Mouse (Mus musculus): ENCODE measurements around the gene Fads3. TPM values are rescaled to one million over a fixed set of nuclear protein-coding genes. Genes with fewer than 3 reads are reported as not detected.

The Fads3 gene
- total RNA-seq, 2 experiments from 2014 or later = 0.76 to 1.8 TPM

DNA sequence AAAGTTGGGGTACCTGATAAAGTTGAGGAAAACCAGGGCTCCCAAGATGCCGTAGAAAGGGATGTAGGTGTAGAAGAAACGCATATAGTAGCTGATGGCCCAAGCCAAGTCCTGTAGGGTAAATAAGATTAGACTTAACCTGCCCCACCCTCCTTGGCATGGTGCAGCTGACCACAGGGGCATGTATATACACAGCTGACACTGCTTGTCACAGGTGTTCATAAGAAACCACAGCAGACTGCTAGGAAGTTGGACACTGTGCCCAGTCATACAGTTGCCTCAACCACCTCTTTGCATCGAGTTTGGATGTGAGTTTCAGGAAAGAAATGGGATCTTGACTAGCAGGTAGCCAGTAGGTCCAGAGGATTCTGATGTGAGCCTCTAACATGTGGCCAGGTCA lies 25.1 kb downstream of the Fads3 start:
- no peak for ATAC-seq (ENCODE audit: poor library complexity, severe bottlenecking)

DNA sequence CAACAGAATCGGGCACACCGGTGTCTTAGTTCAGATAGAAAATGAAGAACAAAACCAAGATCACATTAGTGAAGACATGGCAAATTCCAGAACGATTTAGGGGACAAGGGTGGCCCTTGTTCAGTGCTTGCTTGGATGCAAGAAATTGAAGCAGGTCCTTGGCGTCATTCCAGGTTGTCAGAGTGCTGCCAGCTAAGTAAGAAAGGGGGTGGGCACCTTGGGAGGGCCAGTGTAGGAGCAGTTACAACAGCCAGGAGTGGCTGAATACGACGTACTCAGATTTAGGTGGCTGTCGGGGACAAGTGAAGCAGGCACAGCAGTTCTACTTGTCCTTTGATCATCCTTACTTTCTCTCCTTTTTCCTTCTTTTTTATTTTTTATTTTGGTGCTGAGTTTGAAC lies 26.3 kb downstream of the Fads3 start:
- no peak for ATAC-seq (ENCODE audit: poor library complexity, severe bottlenecking)

DNA sequence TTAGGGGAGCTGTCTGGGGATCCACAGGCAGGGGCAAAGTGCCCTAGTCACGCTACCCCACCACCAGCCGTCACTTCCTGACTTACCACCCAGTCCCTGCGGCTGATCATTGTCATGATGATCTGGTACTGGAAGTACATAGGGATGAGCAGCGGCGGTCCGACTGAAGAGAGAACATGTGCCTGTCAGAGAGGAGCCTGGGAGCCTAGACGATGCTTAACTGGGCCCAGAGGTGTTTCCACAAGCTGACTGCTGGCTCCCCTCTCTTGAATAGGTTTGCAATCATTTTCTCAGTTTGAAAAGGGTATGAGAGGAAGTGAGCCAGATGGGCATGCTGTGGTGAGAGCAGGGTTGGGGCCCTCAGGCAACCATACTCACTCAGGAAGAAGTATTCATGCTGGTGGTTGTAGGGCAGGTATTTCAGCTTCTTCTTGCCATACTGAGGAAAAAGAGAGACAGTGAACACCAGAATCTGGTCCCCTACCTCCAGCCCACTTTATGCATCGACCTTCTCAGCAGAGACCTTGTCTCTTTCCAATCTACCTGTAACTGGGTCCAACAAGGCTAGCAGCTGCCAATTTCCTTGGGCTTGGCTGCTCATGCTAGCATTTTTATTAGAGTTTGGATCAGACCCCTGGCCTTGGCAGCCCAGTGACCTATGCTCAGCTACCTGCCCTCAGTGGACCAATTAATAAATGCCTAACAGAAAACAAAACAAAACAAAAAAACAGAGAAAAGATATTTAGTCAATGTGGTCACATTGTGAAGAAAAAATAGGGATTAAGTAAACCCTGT lies 29.0 kb downstream of the Fads3 start:
- peak; percentile 38; the same call in 1 of the 2 replicates for ATAC-seq (ENCODE audit: poor library complexity, severe bottlenecking)

- ATAC-seq (ENCODE audit: poor library complexity, severe bottlenecking) = no peak
Observed at GRCm38 (mm10) chr19:10071166-10071565, 29.8 kb downstream of the Fads3 start.

DNA sequence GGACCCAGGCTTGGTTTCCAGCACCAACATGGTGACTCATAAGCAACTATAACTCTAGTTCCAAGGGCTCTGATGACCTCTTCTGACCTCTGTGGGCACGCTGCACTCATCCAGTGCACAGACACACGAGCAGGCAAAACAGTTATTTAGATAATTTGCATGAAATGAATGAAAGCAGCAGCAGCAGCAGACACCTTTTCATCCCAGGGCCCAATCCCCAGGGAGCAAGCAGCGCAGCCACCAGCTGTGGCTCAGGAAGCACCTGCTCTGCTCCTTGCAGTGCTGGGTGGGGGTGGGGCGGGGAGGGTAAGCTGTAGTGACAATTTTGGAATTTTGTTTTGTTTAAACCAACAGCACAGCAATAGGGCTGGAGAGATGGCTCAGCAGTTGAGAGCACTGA lies 30.5 kb downstream of the Fads3 start:
- no peak for ATAC-seq (ENCODE audit: poor library complexity, severe bottlenecking)

GRCm38 (mm10) chr19:10073145-10073544 lies 31.8 kb downstream of the Fads3 start:
- no peak for ATAC-seq (ENCODE audit: poor library complexity, severe bottlenecking)

GRCm38 (mm10) chr19:10078392-10078791 lies 37.0 kb downstream of the Fads3 start:
- ATAC-seq (ENCODE audit: poor library complexity, severe bottlenecking) = no peak

- ATAC-seq (ENCODE audit: poor library complexity, severe bottlenecking) = no peak
Observed at GRCm38 (mm10) chr19:10080384-10080783, 39.0 kb downstream of the Fads3 start.

- ATAC-seq (ENCODE audit: poor library complexity, severe bottlenecking) = no peak
Observed at GRCm38 (mm10) chr19:10082105-10082504, 40.7 kb downstream of the Fads3 start.

DNA sequence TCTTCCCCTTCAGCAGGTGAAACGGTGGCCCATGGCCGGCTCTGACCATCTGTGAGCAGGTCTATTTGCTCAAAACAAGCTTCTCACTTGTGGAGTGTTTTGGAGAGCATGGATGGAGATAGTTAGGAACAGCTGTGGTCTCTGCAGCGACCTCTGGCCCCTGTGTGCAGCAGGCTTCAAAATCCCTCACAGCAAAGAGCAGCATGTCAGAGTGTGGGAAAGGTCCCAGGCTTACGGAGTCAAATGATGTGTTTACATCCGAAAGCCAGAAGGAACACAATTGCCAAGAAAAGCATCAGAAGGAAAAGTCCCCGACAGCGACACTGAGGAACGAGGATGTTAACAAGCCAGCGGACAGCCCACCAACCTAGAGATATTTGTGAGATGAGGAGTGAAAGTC lies 44.1 kb downstream of the Fads3 start:
- ATAC-seq (ENCODE audit: poor library complexity, severe bottlenecking) = no peak

- ATAC-seq (ENCODE audit: poor library complexity, severe bottlenecking) = no peak
Observed at GRCm38 (mm10) chr19:10086976-10087375, 45.6 kb downstream of the Fads3 start.

- no peak for ATAC-seq (ENCODE audit: poor library complexity, severe bottlenecking)
Observed at GRCm38 (mm10) chr19:10093829-10094228, 52.5 kb downstream of the Fads3 start.

GRCm38 (mm10) chr19:10094695-10095094 lies 53.3 kb downstream of the Fads3 start:
- ATAC-seq (ENCODE audit: poor library complexity, severe bottlenecking) = no peak

GRCm38 (mm10) chr19:10096371-10096876 lies 55.1 kb downstream of the Fads3 start:
- no peak for ATAC-seq (ENCODE audit: poor library complexity, severe bottlenecking)

DNA sequence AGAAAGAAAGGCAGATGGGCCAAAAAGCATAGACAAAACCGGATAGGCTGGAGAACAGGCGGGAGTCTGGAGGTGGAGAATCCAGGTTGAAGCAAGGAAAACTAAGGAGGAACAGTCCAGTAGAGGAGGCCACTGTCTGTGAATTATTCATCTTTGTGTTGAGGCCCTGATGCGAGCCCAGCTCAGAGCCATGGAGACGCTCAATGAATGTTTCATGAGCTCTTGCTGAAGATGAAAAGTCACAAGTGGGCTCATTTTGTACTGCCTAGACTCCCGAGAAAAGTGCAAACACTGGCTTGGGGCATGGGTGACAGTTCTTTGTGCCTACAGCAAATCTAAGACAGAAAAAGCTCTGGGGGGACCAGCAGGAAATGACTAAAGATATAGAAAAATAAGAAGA lies 56.5 kb downstream of the Fads3 start:
- ATAC-seq (ENCODE audit: poor library complexity, severe bottlenecking) = no peak

DNA sequence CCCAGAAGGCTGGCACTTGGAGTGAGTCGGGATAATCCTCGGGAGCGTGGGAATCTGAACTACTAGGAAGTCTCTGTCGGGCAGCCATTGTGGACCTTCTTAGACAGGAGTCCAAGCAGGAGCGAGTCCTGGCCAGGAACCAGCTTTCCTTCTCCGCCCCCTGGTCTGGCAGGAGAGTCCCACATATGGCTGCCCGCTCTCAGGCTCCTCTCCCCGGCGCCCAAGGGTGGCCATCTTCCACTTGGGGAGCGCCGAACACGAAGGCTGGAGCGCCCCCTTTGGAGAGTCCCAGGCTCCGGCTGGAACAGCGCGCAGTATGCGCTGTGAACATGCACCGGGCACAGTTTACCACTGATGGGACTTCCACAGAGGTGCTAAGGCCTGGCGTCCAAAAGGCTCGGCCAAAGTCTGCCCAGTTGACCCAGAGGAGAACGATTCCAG lies 59.3 kb downstream of the Fads3 start:
- peak; percentile 72 for ATAC-seq (ENCODE audit: poor library complexity, severe bottlenecking)

DNA sequence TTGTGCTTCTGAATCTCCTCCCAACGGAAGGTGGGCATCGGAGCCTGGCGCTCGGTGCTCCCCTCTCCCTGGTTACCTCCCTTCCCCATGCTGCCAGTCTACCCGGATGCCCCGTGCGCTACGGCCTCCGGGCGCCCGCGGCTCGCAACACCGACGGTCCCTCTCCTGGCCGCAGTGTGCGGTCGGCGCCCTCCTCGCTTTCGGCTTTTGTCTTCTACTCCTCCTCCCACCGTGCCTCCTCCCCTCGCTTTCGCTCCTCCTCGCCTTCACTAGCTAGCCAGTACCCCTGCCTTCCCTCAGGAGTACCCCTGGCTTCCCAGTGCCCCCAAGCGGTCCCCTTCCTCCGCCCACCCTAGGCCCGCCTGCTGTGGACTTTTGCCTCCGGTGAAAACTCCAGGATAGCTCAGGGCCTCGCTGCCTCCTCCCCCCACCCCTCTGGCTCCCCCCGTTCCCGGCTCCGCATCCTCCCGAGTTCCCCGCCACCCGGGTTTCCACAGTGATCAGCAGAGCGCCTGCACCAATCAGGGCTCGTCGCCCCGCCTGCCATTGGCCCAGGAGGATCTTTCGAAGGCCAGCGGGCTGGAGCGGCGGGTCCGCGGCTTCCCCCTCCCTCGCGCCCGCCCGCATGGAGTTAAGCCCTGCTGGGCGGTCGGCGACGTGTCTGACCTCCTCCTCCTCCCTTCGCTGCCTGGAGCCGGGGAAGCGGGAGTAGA lies 60.1 kb downstream of the Fads3 start, which contains the start of gene Fads2:
Gene Fads2, minus strand, starts transcription at position 406 of the 713 bp plus-strand sequence.
- ATAC-seq (ENCODE audit: poor library complexity, severe bottlenecking) = peak; percentile 64

GRCm38 (mm10) chr19:10102054-10102700 lies 60.8 kb downstream of the Fads3 start:
- ATAC-seq (ENCODE audit: poor library complexity, severe bottlenecking) = no peak

DNA sequence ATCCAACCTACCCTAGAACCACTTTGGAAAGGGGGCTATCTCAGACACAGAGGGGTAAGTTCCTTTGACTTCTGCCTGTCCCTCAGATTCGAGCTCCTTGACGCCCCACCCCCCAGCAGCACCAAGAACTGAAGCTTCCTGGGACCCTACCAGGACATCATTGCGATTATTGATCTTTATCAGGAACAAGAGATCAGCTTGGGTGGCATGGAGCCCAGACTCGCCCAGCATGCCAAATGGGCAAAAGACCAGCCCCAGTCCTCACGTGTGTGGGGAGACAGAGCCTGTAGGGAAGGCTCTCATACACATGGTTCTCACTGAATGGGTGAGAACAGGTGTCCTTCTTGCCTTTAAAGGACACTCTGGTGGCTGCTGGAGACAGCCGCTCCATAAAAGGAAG lies 62.9 kb downstream of the Fads3 start:
- no peak for ATAC-seq (ENCODE audit: poor library complexity, severe bottlenecking)

- no peak for ATAC-seq (ENCODE audit: poor library complexity, severe bottlenecking)
Observed at GRCm38 (mm10) chr19:10105034-10105493, 63.7 kb downstream of the Fads3 start.

- no peak for ATAC-seq (ENCODE audit: poor library complexity, severe bottlenecking)
Observed at GRCm38 (mm10) chr19:10106634-10107033, 65.3 kb downstream of the Fads3 start.

All from megakaryocyte, adult 5-6 weeks (primary cell).